Mouse (Mus musculus): Measurements from ENCODE around the gene Klhl5. TPM values are rescaled to one million over a fixed set of nuclear protein-coding genes. Genes with fewer than 3 reads are reported as not detected.

The Klhl5 gene
- polyA plus RNA-seq, 1 experiment from 2014 or later, result 16.5 TPM

- Histone ChIP-seq H3K9ac (replicated peaks; ENCODE audit: low read depth, low read length) (no peak overlapping the region), H3K4me2 (replicated peaks; ENCODE audit: low read depth, low read length) (no peak overlapping the region), H3K36me3 (ENCODE audit: control insufficient read depth, insufficient read depth, low read length) (peaks cover 6% of the 10 kb centered on the region; the same call in 1 of the 2 replicates), H3K27ac (ENCODE audit: low read length) (no peak overlapping the region), H3K4me1 (ENCODE audit: control insufficient read depth, insufficient read depth, low read length) (no peaks in the 10 kb centered on the region), H3K9me3 (ENCODE audit: control insufficient read depth, low read depth, low read length) (no peaks in the 10 kb centered on the region; the same call in 1 of the 2 replicates), H3K4me3 (ENCODE audit: low read depth, low read length) (no peak overlapping the region), H3K27me3 (ENCODE audit: control insufficient read depth, insufficient read depth, low read length) (no peaks in the 10 kb centered on the region)
- no peak for ATAC-seq (ENCODE audit: insufficient number of reproducible peaks, insufficient read depth, low FRiP score, low read depth)
- WGBS, result 87% methylated on average over 1 of the region's 1 CpGs
These were observed 12.2 kb downstream of the Klhl5 start for GRCm38 (mm10) chr5:65119495-65119894.

- H3K9ac ChIP-seq (replicated peaks; ENCODE audit: low read depth, low read length), result no peak overlapping the region
- no peaks in the 10 kb centered on the region for H3K27me3 ChIP-seq (ENCODE audit: control insufficient read depth, insufficient read depth, low read length)
- 61% methylated on average over 3 of the region's 3 CpGs for WGBS
- no peak overlapping the region for H3K4me3 ChIP-seq (ENCODE audit: low read depth, low read length)
- H3K36me3 ChIP-seq (ENCODE audit: control insufficient read depth, insufficient read depth, low read length), result peaks cover 6% of the 10 kb centered on the region; the same call in 1 of the 2 replicates
- no peak for ATAC-seq (ENCODE audit: insufficient number of reproducible peaks, insufficient read depth, low FRiP score, low read depth)
- H3K4me2 ChIP-seq (replicated peaks; ENCODE audit: low read depth, low read length), result no peak overlapping the region
- H3K27ac ChIP-seq (ENCODE audit: low read length), result no peak overlapping the region
- no peaks in the 10 kb centered on the region for H3K4me1 ChIP-seq (ENCODE audit: control insufficient read depth, insufficient read depth, low read length)
- no peaks in the 10 kb centered on the region; the same call in 1 of the 2 replicates for H3K9me3 ChIP-seq (ENCODE audit: control insufficient read depth, low read depth, low read length)
These were observed 12.6 kb downstream of the Klhl5 start for GRCm38 (mm10) chr5:65119918-65120317.

- Histone ChIP-seq H3K9me3 (ENCODE audit: control insufficient read depth, low read depth, low read length) (no peaks in the 10 kb centered on the region), H3K36me3 (ENCODE audit: control insufficient read depth, insufficient read depth, low read length) (no peaks in the 10 kb centered on the region), H3K27ac (ENCODE audit: low read length) (no peak overlapping the region), H3K27me3 (ENCODE audit: control insufficient read depth, insufficient read depth, low read length) (no peaks in the 10 kb centered on the region), H3K4me3 (ENCODE audit: low read depth, low read length) (no peak overlapping the region), H3K9ac (replicated peaks; ENCODE audit: low read depth, low read length) (no peak overlapping the region), H3K4me1 (ENCODE audit: control insufficient read depth, insufficient read depth, low read length) (no peaks in the 10 kb centered on the region), H3K4me2 (replicated peaks; ENCODE audit: low read depth, low read length) (no peak overlapping the region)
- ATAC-seq (ENCODE audit: insufficient number of reproducible peaks, insufficient read depth, low FRiP score, low read depth), result no peak
- WGBS, result 76% methylated on average over 3 of the region's 3 CpGs
These were observed 15.3 kb downstream of the Klhl5 start for GRCm38 (mm10) chr5:65122616-65123015.

- H3K27me3 ChIP-seq (ENCODE audit: control insufficient read depth, insufficient read depth, low read length), result no peaks in the 10 kb centered on the region
- no peak overlapping the region for H3K9ac ChIP-seq (replicated peaks; ENCODE audit: low read depth, low read length)
- 97% methylated on average over 1 of the region's 1 CpGs for WGBS
- H3K4me3 ChIP-seq (ENCODE audit: low read depth, low read length), result no peak overlapping the region
- H3K36me3 ChIP-seq (ENCODE audit: control insufficient read depth, insufficient read depth, low read length), result no peaks in the 10 kb centered on the region
- no peak overlapping the region for H3K4me2 ChIP-seq (replicated peaks; ENCODE audit: low read depth, low read length)
- ATAC-seq (ENCODE audit: insufficient number of reproducible peaks, insufficient read depth, low FRiP score, low read depth), result no peak
- no peak overlapping the region for H3K27ac ChIP-seq (ENCODE audit: low read length)
- H3K9me3 ChIP-seq (ENCODE audit: control insufficient read depth, low read depth, low read length), result no peaks in the 10 kb centered on the region
- no peaks in the 10 kb centered on the region for H3K4me1 ChIP-seq (ENCODE audit: control insufficient read depth, insufficient read depth, low read length)
These were observed 18.8 kb downstream of the Klhl5 start for GRCm38 (mm10) chr5:65126137-65126536.

DNA sequence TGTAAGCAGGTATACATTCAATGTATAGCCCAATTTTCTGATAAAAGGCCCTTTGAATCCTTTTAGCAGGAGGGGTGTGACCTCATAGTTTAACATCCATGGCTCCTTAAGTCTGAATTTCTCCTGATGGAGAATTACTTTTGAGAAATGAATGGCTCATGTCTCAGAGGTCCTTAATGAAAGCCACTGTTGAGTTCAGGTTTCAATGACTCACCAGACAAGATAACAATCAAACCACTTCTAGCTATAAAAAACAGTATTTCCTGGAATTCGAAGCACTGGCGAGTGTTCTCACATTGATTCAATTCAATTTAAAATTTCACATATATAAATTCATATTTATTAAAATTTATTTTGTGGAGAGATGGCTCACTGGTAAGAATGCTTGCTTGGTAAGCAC is 21.1 kb downstream of the Klhl5 start:
- Histone ChIP-seq H3K4me3 (ENCODE audit: low read depth, low read length) (no peak overlapping the region), H3K27me3 (ENCODE audit: control insufficient read depth, insufficient read depth, low read length) (no peaks in the 10 kb centered on the region), H3K27ac (ENCODE audit: low read length) (no peak overlapping the region), H3K4me1 (ENCODE audit: control insufficient read depth, insufficient read depth, low read length) (no peaks in the 10 kb centered on the region), H3K9me3 (ENCODE audit: control insufficient read depth, low read depth, low read length) (no peaks in the 10 kb centered on the region), H3K36me3 (ENCODE audit: control insufficient read depth, insufficient read depth, low read length) (no peaks in the 10 kb centered on the region), H3K9ac (replicated peaks; ENCODE audit: low read depth, low read length) (no peak overlapping the region), H3K4me2 (replicated peaks; ENCODE audit: low read depth, low read length) (no peak overlapping the region)
- ATAC-seq (ENCODE audit: insufficient number of reproducible peaks, insufficient read depth, low FRiP score, low read depth), result no peak
- 78% methylated on average over 2 of the region's 2 CpGs for WGBS

- WGBS, result 6% methylated on average over 12 of the region's 12 CpGs
- Histone ChIP-seq H3K36me3 (ENCODE audit: control insufficient read depth, insufficient read depth, low read length) (no peaks in the 10 kb centered on the region), H3K4me1 (ENCODE audit: control insufficient read depth, insufficient read depth, low read length) (no peaks in the 10 kb centered on the region), H3K9ac (replicated peaks; ENCODE audit: low read depth, low read length) (no peak overlapping the region; the same call in 1 of the 2 replicates), H3K27ac (ENCODE audit: low read length) (no peak overlapping the region), H3K4me3 (ENCODE audit: low read depth, low read length) (peak overlapping the region; percentile 31), H3K27me3 (ENCODE audit: control insufficient read depth, insufficient read depth, low read length) (no peaks in the 10 kb centered on the region), H3K4me2 (replicated peaks; ENCODE audit: low read depth, low read length) (peak overlapping the region; percentile 51), H3K9me3 (ENCODE audit: control insufficient read depth, low read depth, low read length) (no peaks in the 10 kb centered on the region)
- ATAC-seq (ENCODE audit: insufficient number of reproducible peaks, insufficient read depth, low FRiP score, low read depth), result no peak
These were observed 23.3 kb downstream of the Klhl5 start for GRCm38 (mm10) chr5:65130528-65131210.

- no peak overlapping the region; the same call in 1 of the 2 replicates for H3K9ac ChIP-seq (replicated peaks; ENCODE audit: low read depth, low read length)
These were observed 24.0 kb downstream of the Klhl5 start for GRCm38 (mm10) chr5:65131211-65131879.

DNA sequence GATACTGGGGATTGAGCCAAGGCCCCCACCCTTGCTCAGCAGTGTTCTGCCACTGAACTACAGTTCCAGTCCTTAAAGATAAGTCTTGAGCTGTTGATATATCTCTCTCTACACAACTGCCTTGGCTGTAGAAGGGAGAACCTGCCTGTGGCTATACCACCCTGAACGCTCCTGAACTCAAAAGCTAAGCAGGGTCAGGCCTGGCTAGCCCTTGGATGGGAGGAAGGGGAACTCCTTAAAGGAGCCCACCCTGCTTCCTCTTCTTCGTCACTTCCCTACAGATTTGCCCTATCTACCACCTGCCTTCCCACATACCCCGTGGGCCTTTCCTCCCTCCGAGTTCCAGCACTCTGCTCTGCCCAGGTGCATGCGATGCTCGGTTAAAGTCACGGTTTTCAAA is 28.8 kb downstream of the Klhl5 start:
- no peak overlapping the region for H3K4me2 ChIP-seq (replicated peaks; ENCODE audit: low read depth, low read length)
- H3K9ac ChIP-seq (replicated peaks; ENCODE audit: low read depth, low read length), result no peak overlapping the region
- H3K36me3 ChIP-seq (ENCODE audit: control insufficient read depth, insufficient read depth, low read length), result no peaks in the 10 kb centered on the region
- no peak for ATAC-seq (ENCODE audit: insufficient number of reproducible peaks, insufficient read depth, low FRiP score, low read depth)
- H3K27me3 ChIP-seq (ENCODE audit: control insufficient read depth, insufficient read depth, low read length), result no peaks in the 10 kb centered on the region
- WGBS, result 84% methylated on average over 7 of the region's 7 CpGs
- H3K27ac ChIP-seq (ENCODE audit: low read length), result no peak overlapping the region
- no peaks in the 10 kb centered on the region for H3K9me3 ChIP-seq (ENCODE audit: control insufficient read depth, low read depth, low read length)
- no peaks in the 10 kb centered on the region for H3K4me1 ChIP-seq (ENCODE audit: control insufficient read depth, insufficient read depth, low read length)
- no peak overlapping the region for H3K4me3 ChIP-seq (ENCODE audit: low read depth, low read length)

More at GRCm38 (mm10) chr5:65131211-65131879, 24.0 kb downstream of the Klhl5 start:
- WGBS, result 20% methylated on average over 20 of the region's 20 CpGs
- Histone ChIP-seq H3K4me3 (ENCODE audit: low read depth, low read length) (peak overlapping the region; percentile 31), H3K27ac (ENCODE audit: low read length) (no peak overlapping the region), H3K4me1 (ENCODE audit: control insufficient read depth, insufficient read depth, low read length) (no peaks in the 10 kb centered on the region), H3K9me3 (ENCODE audit: control insufficient read depth, low read depth, low read length) (no peaks in the 10 kb centered on the region), H3K4me2 (replicated peaks; ENCODE audit: low read depth, low read length) (peak overlapping the region; percentile 51), H3K27me3 (ENCODE audit: control insufficient read depth, insufficient read depth, low read length) (no peaks in the 10 kb centered on the region), H3K36me3 (ENCODE audit: control insufficient read depth, insufficient read depth, low read length) (no peaks in the 10 kb centered on the region)
- no peak for ATAC-seq (ENCODE audit: insufficient number of reproducible peaks, insufficient read depth, low FRiP score, low read depth)

Data from stomach, embryonic 14.5 days (tissue).